Mouse (Mus musculus) left cerebral cortex, adult 6 months (tissue): ENCODE data around the gene Mbd3l1. TPM values are rescaled to one million over a fixed set of nuclear protein-coding genes. Genes with fewer than 3 reads are reported as not detected.

Experiments used
- long read RNA-seq, 2 experiments: library from polyadenylated mRNA; unstranded; transcript quantifications; one replicate each; pipeline ENCODE4 v2.0.0; 2019 to 2020
- polyA plus RNA-seq: library from polyadenylated mRNA; unstranded; fragments of <200 nt; fragmentation: Nextera tagmentation; gene quantifications from 2 replicates; pipeline ENCODE4 v1.2.3, GENCODE M21; 2021

Mbd3l1 gene
- not detected in 2 replicates for polyA plus RNA-seq
- long read RNA-seq, experiment 1, result 0 reads
- long read RNA-seq, experiment 2, result 0 reads

DNA sequence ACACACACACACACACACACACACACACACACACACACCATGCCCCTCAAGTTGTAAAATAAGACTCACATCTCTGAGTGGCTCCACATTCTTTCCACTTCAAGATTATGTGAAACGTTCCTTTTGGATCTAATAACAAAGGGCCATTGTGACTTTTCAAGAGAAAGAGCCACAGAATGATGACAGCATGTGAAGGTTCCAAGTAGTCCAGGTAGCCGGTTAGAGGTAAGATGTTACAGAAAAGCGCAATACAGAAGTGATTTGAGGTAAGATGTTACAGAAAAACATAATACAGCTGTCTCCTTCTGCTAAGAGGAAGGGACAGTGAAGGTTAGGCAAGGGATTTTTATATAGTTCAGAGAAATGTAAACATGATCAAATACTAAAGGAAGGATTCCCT is at the start of gene Mbd3l1, which contains the start of gene Zfp558:
Mbd3l1 (plus strand) TSS at position 192 of the 400 bp plus-strand sequence.
Zfp558 (minus strand) TSS at position 101 of the 400 bp plus-strand sequence.

DNA sequence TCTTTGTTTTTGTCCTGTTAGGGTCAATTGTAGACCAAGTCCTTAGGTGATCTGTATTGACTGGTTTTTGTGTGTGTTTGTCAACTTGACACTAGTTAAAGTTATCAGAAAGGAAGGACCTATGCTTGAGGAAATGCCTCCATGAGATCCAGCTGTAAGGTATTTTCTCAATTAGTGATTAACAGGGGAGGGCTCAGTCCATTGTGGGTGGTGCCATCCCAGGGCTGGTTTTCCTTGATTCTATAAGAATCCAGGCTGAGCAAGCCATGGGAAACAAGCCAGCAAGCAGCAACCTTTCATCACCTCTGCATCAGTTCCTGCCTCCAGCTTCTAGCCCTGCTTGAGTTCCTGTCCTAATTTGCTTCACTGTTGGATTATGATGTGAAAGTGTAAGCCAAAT is 47.8 kb upstream of the Mbd3l1 start, which contains the start of gene Mbd3l2:
Mbd3l2 (plus strand) TSS at position 301 of the 400 bp plus-strand sequence.

Other genes starting within 250 kb of the Mbd3l1 start
- gene Chordc1, start 186.2 kb upstream of the Mbd3l1 start, polyA plus RNA-seq, result 84.1 and 109 TPM in 2 replicates
- 0.43 TPM in 2 replicates for gene Naalad2, start 75.4 kb upstream of the Mbd3l1 start, polyA plus RNA-seq
- gene Ubtfl1, start 73.9 kb upstream of the Mbd3l1 start, polyA plus RNA-seq, result not detected in 2 replicates
- gene Mbd3l2, start 47.7 kb upstream of the Mbd3l1 start, polyA plus RNA-seq, result not detected in 2 replicates
- 0.87 and 1.3 TPM in 2 replicates for gene Zfp558, start 91 bp upstream of the Mbd3l1 start, polyA plus RNA-seq
- not detected in 2 replicates for gene Muc16, start 196.2 kb downstream of the Mbd3l1 start, polyA plus RNA-seq